Mouse (Mus musculus) duodenum, adult 2 months (tissue): ENCODE measurements around the gene Spire2. TPM values are rescaled to one million over a fixed set of nuclear protein-coding genes. Genes with fewer than 3 reads are reported as not detected.

ENCODE experiments used
- polyA plus RNA-seq: library from polyadenylated mRNA; depleted of rRNA; stranded (reverse); fragments of >200 nt; gene quantifications from 2 replicates; pipeline ENCODE4 v1.2.3, GENCODE M21; 2012; ENCODE audit warnings: low replicate concordance; rRNA removed

Gene Spire2
- 27.8 and 46.5 TPM in 2 replicates for polyA plus RNA-seq

DNA sequence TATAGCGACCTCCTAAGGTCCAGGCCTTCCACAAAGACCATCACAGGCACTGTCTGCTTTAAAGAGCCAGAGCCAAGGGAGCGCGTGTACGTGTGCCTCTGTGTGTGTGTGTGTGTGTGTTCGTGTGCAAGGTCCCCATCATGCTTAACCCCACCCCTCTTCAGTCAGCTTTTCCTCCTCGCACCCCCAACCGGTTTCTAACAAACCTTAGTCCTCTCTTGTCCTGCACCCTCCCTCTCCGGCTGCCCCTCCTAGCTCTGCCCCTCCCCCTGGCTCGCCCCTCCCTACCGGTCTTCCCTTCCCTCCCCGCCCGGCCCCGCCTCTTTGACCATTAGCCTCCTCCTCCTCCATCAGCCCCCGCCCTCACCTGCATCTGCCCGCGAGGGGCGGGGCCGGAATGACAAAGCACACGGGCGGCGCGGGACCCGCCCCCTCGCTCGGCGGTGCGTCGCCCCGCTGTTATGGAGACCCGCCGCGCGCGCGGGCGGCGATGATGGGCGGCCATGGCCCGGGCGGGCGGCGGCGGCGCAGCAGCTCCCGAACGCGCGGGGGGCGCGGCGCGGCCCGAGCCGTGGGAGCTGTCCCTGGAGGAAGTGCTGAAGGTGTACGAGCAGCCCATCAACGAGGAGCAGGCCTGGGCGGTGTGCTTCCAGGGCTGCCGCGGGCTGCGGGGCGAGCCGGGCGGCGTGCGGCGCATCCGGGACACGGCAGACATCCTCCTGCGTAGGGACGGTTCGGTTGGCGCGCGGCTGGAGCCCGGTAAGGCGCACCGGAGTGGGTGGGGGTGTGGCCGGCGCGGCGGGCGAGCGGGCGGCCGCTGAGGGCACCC is at the start of gene Spire2:
TSS of gene Spire2 (plus strand) at position 452 of the 829 bp plus-strand sequence.

DNA sequence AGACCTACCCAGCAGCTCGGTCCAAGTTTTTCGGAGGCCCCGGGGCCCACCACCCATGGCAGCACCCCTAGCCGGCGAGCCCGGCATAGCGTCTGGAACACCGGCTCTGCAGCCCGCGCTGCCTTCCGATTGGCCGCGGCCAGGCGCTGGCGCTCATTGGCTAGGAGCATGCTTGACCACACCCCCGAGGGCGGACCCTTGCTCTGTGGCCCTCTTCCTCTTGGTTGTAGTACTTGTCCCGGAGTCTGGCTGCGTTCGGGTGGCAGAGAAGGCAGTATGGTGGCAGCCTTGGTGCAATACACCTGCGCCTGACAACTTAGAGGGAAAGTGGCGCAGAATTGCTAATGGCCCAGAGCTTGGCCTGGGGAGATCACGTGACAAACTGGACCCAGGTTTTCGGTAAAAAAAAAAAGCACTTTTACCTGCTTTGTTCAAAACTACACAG is 14.0 kb upstream of the Spire2 start, which contains the start of gene Fanca:
TSS of gene Fanca (minus strand) at position 110 of the 445 bp plus-strand sequence.

DNA sequence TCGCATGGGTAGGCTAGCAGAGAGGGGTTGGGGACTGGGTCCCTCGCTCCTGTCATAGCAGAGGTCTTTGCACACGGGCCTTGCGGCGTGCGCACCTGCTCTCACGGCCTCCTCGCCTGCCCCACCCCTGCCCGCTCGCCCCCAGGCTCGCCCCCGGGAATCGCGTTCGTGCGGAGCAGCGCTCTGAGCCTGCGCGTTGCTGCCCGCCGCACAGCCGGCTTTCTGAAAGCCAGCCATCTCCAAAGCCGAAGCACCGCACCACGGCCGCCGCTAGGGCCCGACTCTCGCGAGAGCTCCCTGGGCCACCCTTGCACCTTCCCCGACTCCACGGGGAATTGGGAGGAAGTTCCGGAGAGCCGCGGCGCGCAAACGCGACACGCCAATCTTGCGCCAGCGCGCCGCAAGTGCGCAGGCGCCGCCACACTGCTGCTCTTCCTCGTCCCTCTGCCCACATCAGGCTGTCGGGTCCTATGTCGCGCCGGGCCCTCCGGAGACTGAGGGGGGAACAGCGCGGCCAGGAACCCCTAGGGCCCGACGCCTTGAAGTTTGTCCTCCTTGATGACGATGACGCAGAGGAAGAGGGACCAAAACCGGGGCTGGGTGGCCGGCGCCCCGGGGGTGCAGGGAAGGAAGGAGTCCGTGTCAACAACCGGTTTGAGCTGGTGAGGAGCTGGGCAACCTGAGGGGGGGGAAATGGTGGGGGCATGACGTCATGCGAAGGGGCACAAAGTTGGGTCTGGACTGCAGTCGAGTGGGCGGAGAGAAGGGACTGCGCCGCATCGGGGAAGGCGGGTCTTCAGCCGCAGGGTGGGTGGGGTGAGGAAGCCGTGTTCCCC is 41.1 kb downstream of the Spire2 start, which contains the start of gene Tcf25:
TSS of gene Tcf25 (plus strand) at position 351 of the 836 bp plus-strand sequence.

DNA sequence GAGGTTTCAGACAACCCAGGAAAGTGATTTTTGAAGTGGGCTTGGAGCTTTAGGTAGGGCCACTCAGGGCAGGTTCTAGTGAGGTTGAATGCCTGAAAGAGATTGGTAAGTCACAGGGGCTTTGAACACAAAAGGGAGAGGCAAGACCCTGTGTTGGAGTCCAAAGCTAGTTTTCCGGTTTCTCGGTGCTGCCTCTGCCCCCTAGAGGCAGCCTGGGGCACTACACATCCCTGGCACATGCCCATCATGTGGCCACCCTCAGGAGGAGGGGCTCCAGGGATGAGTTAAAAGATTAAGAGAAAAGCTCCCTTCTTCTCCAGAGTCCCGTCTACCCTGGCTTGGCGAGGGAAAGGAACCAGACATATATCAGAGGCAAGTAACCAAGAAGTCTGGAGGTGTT is 74.3 kb downstream of the Spire2 start, which contains the start of gene Mc1r:
TSS of gene Mc1r (plus strand) at position 322 of the 400 bp plus-strand sequence.

DNA sequence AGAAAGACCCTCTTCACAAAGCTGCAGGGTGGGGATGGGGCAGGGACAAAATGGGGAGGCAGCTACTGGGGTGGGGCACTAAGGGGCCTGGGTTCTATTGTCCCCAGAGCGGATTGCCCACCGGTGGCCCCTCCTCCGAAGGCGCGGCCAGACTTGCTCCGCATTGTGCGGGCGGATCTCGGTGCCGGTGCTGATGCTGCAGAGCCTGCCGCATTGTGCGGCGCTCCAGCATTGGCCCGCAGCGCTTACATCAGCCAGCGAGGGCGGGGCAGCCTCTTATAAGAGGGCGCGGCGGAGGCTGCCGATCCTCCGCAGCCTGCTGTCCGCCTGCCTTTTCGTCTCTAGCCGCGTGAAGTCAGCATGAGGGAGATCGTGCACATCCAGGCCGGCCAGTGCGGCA is 78.7 kb downstream of the Spire2 start, which contains the start of gene Tubb3:
TSS of gene Tubb3 (plus strand) at position 179 of the 400 bp plus-strand sequence.

Other genes with a start within 250 kb of the Spire2 start
- 1,912 and 2,891 TPM in 2 replicates for gene Rpl13, start 230.4 kb upstream of the Spire2 start, polyA plus RNA-seq
- gene Cpne7, start 215.3 kb upstream of the Spire2 start, polyA plus RNA-seq: 1.0 and 1.5 TPM in 2 replicates
- gene Sult5a1, start 174.4 kb upstream of the Spire2 start, polyA plus RNA-seq: 0.79 and 2.6 TPM in 2 replicates
- 120 and 652 TPM in 2 replicates for gene Dpep1, start 146.5 kb upstream of the Spire2 start, polyA plus RNA-seq
- gene Chmp1a, start 120.0 kb upstream of the Spire2 start, polyA plus RNA-seq: 98.3 and 162 TPM in 2 replicates
- gene Spata33, start 119.9 kb upstream of the Spire2 start, polyA plus RNA-seq: 0.11 and 0.25 TPM in 2 replicates
- gene Cdk10, start 107.9 kb upstream of the Spire2 start, polyA plus RNA-seq: 35.7 and 43.0 TPM in 2 replicates
- gene Spata2l, start 96.5 kb upstream of the Spire2 start, polyA plus RNA-seq: 8.9 and 20.0 TPM in 2 replicates
- gene Zfp276, start 78.5 kb upstream of the Spire2 start, polyA plus RNA-seq: 26.1 and 27.8 TPM in 2 replicates
- 77.9 and 100 TPM in 2 replicates for gene Vps9d1, start 78.4 kb upstream of the Spire2 start, polyA plus RNA-seq
- gene Fanca, start 14.1 kb upstream of the Spire2 start, polyA plus RNA-seq: 19.5 and 32.4 TPM in 2 replicates
- gene Tcf25, start 41.0 kb downstream of the Spire2 start, polyA plus RNA-seq: 99.9 and 118 TPM in 2 replicates
- not detected in 2 replicates for gene Mc1r, start 74.4 kb downstream of the Spire2 start, polyA plus RNA-seq
- 7.2 and 15.3 TPM in 2 replicates for gene Tubb3, start 78.7 kb downstream of the Spire2 start, polyA plus RNA-seq
- gene Def8, start 90.8 kb downstream of the Spire2 start, polyA plus RNA-seq: 17.8 and 24.0 TPM in 2 replicates
- gene Afg3l1, start 145.2 kb downstream of the Spire2 start, polyA plus RNA-seq: 14.9 and 17.9 TPM in 2 replicates
- 0.12 and 0.57 TPM in 2 replicates for gene Dbndd1, start 182.8 kb downstream of the Spire2 start, polyA plus RNA-seq
- gene Gas8, start 186.1 kb downstream of the Spire2 start, polyA plus RNA-seq: 1.4 and 2.0 TPM in 2 replicates